Mouse (Mus musculus): ENCODE data around the gene Nprl2. TPM values are rescaled to one million over a fixed set of nuclear protein-coding genes. Genes with fewer than 3 reads are reported as not detected.

Gene Nprl2
- polyA plus RNA-seq, 1 experiment from 2014 or later, result 32.4 TPM

DNA sequence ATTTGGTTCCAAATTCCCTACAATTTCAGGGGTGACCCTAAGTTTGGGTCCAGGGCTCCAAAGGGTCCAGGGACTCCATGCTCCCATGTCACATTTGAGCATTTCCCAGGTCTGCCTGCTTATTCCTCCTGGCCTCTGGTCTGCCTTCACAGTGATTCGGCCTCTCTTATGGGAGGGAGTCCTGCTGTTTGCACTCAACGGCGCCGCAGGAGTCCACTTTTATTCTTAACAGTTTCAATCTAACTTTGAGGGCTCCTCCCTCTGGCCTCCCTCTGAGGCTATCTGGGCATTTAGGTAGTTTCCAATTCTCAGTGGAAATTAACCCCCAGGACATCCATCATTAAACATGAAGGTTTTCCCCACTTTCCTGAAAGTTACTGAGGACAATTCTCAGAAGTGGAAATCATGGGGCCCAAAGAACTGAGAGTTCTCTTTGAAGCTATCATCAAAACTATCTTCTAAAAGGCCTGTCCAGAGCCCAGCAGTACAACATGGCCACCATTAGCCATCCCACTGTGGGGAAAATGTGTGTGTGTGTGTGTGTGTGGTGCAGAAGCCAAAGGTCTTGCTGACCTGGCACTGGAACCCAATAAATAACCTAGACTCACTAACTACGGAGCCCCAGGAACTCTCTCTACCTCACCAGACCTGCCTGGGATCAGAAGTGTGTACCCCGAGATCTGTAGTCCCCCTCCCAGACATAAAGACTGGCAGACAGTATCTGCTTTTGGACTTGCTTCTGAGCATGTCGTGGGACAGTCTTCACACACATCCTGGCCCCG, 52.4 kb downstream of the Nprl2 start:
- no peak for ATAC-seq (replicated peaks; ENCODE audit: extremely low read depth, insufficient read depth, low FRiP score)
- Histone ChIP-seq H3K27ac (ENCODE audit: low read length) (peak overlapping the region; percentile 37; the same call in 1 of the 2 replicates), H3K4me1 (ENCODE audit: control insufficient read depth, insufficient read depth, low read length) (peaks cover 51% of the 10 kb centered on the region), H3K4me2 (ENCODE audit: low read depth, low read length) (no peak overlapping the region), H3K27me3 (ENCODE audit: control insufficient read depth, insufficient read depth, low read length) (no peaks in the 10 kb centered on the region), H3K9me3 (replicated peaks; ENCODE audit: control insufficient read depth, low read length) (no peaks in the 10 kb centered on the region), H3K4me3 (ENCODE audit: low read length) (no peak overlapping the region), H3K9ac (ENCODE audit: low read length) (peak overlapping the region; percentile 16; the same call in 1 of the 2 replicates), H3K36me3 (ENCODE audit: control insufficient read depth, insufficient read depth) (peaks cover 28% of the 10 kb centered on the region)
- WGBS, result 78% methylated on average over 8 of the region's 8 CpGs

Other genes starting within 250 kb of the Nprl2 start
- gene Cish, start 246.2 kb upstream of the Nprl2 start, polyA plus RNA-seq (2015; fragmentation: Nextera tagmentation; extraction: Ambion mirVana), result 43.4 and 44.4 TPM in 2 replicates
- 10.2 and 14.4 TPM in 2 replicates for gene Hemk1, start 203.9 kb upstream of the Nprl2 start, polyA plus RNA-seq (2015; fragmentation: Nextera tagmentation; extraction: Ambion mirVana)
- gene 6430571L13Rik, start 201.6 kb upstream of the Nprl2 start, polyA plus RNA-seq (2015; fragmentation: Nextera tagmentation; extraction: Ambion mirVana), result 1.2 and 1.5 TPM in 2 replicates
- 2.2 and 2.6 TPM in 2 replicates for gene Cacna2d2, start 142.6 kb upstream of the Nprl2 start, polyA plus RNA-seq (2015; fragmentation: Nextera tagmentation; extraction: Ambion mirVana)
- 31.3 and 32.9 TPM in 2 replicates for gene Tmem115, start 8.3 kb upstream of the Nprl2 start, polyA plus RNA-seq (2015; fragmentation: Nextera tagmentation; extraction: Ambion mirVana)
- 17.7 and 18.5 TPM in 2 replicates for gene Cyb561d2, start within 50 bp of the Nprl2 start, polyA plus RNA-seq (2015; fragmentation: Nextera tagmentation; extraction: Ambion mirVana)
- 1.7 and 2.5 TPM in 2 replicates for gene Zmynd10, start 5.1 kb downstream of the Nprl2 start, polyA plus RNA-seq (2015; fragmentation: Nextera tagmentation; extraction: Ambion mirVana)
- gene Rassf1, start 9.3 kb downstream of the Nprl2 start, polyA plus RNA-seq (2015; fragmentation: Nextera tagmentation; extraction: Ambion mirVana), result 54.0 and 55.3 TPM in 2 replicates
- gene Tusc2, start 21.0 kb downstream of the Nprl2 start, polyA plus RNA-seq (2015; fragmentation: Nextera tagmentation; extraction: Ambion mirVana), result 44.3 and 44.7 TPM in 2 replicates
- 87.4 and 87.7 TPM in 2 replicates for gene Hyal2, start 25.7 kb downstream of the Nprl2 start, polyA plus RNA-seq (2015; fragmentation: Nextera tagmentation; extraction: Ambion mirVana)
- 7.5 and 8.4 TPM in 2 replicates for gene Hyal1, start 34.7 kb downstream of the Nprl2 start, polyA plus RNA-seq (2015; fragmentation: Nextera tagmentation; extraction: Ambion mirVana)
- gene Naa80, start 36.7 kb downstream of the Nprl2 start, polyA plus RNA-seq (2015; fragmentation: Nextera tagmentation; extraction: Ambion mirVana), result 15.1 and 19.2 TPM in 2 replicates
- gene Hyal3, start 38.6 kb downstream of the Nprl2 start, polyA plus RNA-seq (2015; fragmentation: Nextera tagmentation; extraction: Ambion mirVana), result 0.54 and 0.69 TPM in 2 replicates
- 45.7 and 46.5 TPM in 2 replicates for gene Ifrd2, start 45.4 kb downstream of the Nprl2 start, polyA plus RNA-seq (2015; fragmentation: Nextera tagmentation; extraction: Ambion mirVana)
- 11.0 and 12.0 TPM in 2 replicates for gene Sema3b, start 67.0 kb downstream of the Nprl2 start, polyA plus RNA-seq (2015; fragmentation: Nextera tagmentation; extraction: Ambion mirVana)
- gene Gnai2, start 93.1 kb downstream of the Nprl2 start, polyA plus RNA-seq (2015; fragmentation: Nextera tagmentation; extraction: Ambion mirVana), result 419 and 458 TPM in 2 replicates
- gene Slc38a3, start 127.3 kb downstream of the Nprl2 start, polyA plus RNA-seq (2015; fragmentation: Nextera tagmentation; extraction: Ambion mirVana), result 3.3 and 3.9 TPM in 2 replicates
- gene Gnat1, start 137.5 kb downstream of the Nprl2 start, polyA plus RNA-seq (2015; fragmentation: Nextera tagmentation; extraction: Ambion mirVana), result 0.39 TPM in 2 replicates
- 3.9 and 4.7 TPM in 2 replicates for gene Sema3f, start 168.2 kb downstream of the Nprl2 start, polyA plus RNA-seq (2015; fragmentation: Nextera tagmentation; extraction: Ambion mirVana)
- gene Rbm5, start 228.8 kb downstream of the Nprl2 start, polyA plus RNA-seq (2015; fragmentation: Nextera tagmentation; extraction: Ambion mirVana), result 137 and 146 TPM in 2 replicates

Measured in heart, embryonic 16.5 days (tissue).